Mouse (Mus musculus) adrenal gland, postnatal 4 days (tissue): ENCODE data around the gene B3gntl1. TPM values are rescaled to one million over a fixed set of nuclear protein-coding genes. Genes with fewer than 3 reads are reported as not detected.

Experiments
- total RNA-seq, 2 experiments: library from RNA; stranded (reverse); gene quantifications; 2 replicates each; pipeline ENCODE4 v1.2.3; 2021

The B3gntl1 gene
- total RNA-seq, 2 experiments from 2014 or later = 11.9 to 14.5 TPM

Other genes starting within 250 kb of the B3gntl1 start
- gene Fn3k, start 238.2 kb downstream of the B3gntl1 start, total RNA-seq = 1 to 10 TPM; 5.3 to 5.4 TPM
- 10 to 100 TPM; 45.0 to 46.3 TPM for gene Tbcd, start 221.2 kb downstream of the B3gntl1 start, total RNA-seq
- 1 to 10 TPM in 1 of 2 experiments, under 1 TPM in 1; 0.70 to 1.0 TPM for gene Zfp750, start 153.8 kb downstream of the B3gntl1 start, total RNA-seq
- gene Metrnl, start 28.4 kb upstream of the B3gntl1 start, total RNA-seq = 10 to 100 TPM; 13.8 to 16.8 TPM
- not detected for gene Ptchd3, start 157.1 kb upstream of the B3gntl1 start, total RNA-seq